Mouse (Mus musculus) 3T3-L1 (cell line): ENCODE measurements around the gene Asmt.
A peak's percentile ranks its signal among the peaks of the same experiment; 100 is the strongest.

Experiments
- DNase-seq: peaks from one replicate; pipeline ENCODE4 v3.0.0-alpha.2; 2015; ENCODE audit warnings: low read depth, low spot score

Asmt gene

GRCm38 (mm10) chrX:170672594-170673092 lies at the start of gene Asmt:
TSS of gene Asmt (plus strand) at chrX:170672644.
- no peak for DNase-seq

GRCm38 (mm10) chrX:170673233-170673951 lies 948 bp downstream of the Asmt start:
- DNase-seq, result no peak

- DNase-seq, result no peak
These were observed 1.9 kb downstream of the Asmt start for GRCm38 (mm10) chrX:170674229-170674771.

DNA sequence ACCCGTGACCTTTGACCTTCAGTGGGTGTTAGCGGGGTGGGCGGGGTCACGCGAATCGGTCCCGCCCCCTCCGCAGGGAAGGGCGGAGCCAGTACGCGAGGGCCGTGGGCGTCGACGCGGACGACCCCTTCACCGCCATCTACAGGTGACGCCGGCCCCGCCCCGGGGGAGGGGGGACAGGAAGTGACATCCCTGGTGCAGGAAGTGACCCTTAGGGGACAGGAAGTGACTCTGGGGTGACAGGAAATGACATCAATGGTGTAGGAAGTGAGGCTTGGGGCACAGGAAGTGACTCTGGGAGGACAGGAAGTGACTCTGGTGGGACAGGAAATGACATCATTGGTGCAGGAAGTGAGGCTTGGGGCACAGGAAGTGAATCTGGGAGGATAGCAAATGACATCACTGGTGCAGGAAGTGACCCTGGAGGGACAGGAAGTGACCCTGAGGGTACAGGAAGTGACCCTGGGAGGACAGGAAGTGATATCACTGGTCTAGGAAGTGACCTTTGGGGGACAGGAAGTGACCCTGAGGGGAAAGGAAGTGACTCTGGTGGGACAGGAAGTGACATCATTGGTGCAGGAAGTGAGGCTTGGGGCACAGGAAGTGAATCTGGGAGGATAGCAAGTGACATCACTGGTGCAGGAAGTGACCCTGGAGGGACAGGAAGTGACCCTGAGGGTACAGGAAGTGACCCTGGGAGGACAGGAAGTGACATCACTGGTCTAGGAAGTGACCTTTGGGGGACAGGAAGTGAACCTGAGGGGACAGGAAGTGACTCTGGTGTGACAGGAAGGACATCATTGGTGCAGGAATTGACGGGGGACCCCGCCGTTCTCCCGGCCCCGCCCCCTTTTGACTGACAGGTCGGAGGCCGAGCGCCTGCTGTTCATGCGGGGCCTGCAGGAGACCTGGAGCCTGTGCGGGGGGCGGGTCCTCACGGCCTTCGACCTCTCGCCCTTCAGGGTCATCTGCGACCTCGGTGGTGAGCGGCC lies 2.7 kb downstream of the Asmt start:
- DNase-seq, result no peak

GRCm38 (mm10) chrX:170675923-170676605 lies 3.6 kb downstream of the Asmt start:
- peak; percentile 27 for DNase-seq

DNA sequence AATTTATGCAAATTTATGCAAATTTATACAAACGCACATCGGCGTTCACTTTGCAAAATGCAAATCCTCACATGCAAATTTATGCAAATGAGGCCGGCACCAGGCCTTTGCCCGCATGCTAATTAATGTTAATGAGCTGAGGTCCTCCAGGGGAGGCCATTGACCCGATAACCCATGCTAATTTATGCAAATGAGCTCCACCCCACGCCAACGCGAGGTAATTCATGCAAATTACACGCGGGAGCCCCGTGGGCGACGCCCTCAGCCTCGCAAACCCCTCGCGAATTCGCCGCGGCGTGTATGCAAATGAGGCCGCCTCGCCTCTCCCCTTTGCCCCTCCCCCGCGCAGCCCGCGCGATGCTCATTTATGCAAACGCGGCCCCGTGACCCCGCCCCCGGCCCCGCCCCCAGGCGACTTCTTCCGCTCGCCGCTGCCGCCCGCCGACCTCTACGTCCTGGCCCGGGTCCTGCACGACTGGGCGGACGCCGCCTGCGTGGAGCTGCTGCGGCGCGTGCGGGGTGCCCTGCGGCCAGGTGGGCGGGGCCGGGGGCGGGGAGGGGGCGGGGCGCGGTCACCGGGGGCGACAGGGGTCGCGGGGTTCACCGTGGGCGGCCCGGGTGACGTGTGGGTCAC lies 4.3 kb downstream of the Asmt start:
- no peak for DNase-seq

DNA sequence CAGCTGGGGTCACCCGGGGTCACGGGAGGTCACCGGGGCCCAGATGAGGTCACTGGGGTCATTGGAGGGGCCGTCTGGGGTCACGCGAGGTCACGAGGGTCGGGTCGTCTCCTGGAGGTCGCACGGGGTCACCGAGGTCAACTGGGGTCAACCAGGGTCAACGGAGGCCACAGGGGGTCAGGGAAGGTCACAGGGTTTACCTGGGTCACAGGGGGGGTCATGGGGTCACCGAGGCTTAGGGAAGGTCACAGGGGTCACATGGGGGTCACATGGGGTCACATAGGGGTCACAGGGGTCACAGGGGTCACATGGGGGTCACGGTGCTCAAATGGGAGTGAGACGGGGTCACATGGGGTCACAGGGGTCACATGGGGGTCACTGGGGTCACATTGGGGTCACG lies 4.8 kb downstream of the Asmt start:
- no peak for DNase-seq

DNA sequence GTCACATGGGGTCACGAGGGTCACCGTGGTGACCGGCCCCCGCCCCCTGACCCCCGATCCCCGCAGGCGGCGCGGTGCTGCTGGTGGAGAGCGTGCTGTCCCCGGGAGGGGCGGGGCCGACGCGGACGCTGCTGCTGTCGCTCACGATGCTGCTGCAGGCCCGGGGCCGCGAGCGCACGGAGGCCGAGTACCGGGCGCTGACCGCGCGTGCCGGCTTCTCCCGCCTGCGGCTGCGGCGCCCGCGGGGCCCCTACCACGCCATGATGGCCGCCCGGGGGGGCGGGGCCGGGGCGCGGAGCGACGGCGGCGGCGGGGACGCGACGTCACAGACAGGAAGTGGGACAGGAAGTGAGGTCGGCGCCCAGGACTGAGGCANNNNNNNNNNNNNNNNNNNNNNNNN lies 5.2 kb downstream of the Asmt start:
- no peak for DNase-seq
